Mouse (Mus musculus) lung, postnatal 0 days (tissue): ENCODE data around the gene Cmtm8.

Experiments used
- CTCF ChIP-seq: IDR thresholded peaks from 2 replicates; pipeline ENCODE4 v1.5.1; 2016; ENCODE audit warnings: antibody characterized with exemption, mild to moderate bottlenecking
- EP300 ChIP-seq: IDR thresholded peaks from 2 replicates; pipeline ENCODE4 v1.6.1; 2016; ENCODE audit warnings: antibody characterized with exemption, mild to moderate bottlenecking, control low read depth

- TF ChIP-seq CTCF: no peak
- TF ChIP-seq EP300: no peak
Measured at GRCm38 (mm10) chr9:114807261-114807660, 36.7 kb downstream of the Cmtm8 start.
